Comparison of ENCODE assay signal across 16 mouse cellular contexts in the genomic region with DNA sequence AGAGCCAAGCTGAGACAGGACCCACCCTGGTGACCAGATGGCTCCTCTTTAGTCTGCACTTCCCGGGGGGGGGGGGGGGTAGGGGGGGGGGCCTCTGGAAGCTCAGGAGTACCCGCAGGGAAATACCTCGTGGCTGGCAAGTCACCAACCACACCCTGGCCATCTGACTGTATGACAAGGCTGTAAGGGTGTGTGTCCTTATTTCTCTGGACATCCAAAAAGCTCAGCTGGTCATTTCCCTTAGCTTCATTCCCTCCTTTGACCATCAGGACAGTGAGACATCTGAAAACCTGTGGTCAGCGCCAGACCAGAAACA.
A peak's percentile ranks its signal among the peaks of the same experiment; 100 is the strongest.
DNase-seq lines count a peak whose midpoint lies in the region; ATAC-seq and TF ChIP-seq lines count a peak whose summit lies in the region.
"Had no signal": no experiment of that assay in that cellular context is flagged by ENCODE, and none has a peak within 500 bp of the region (broad histone marks: within the 10 kb centered on the region; RNA-seq: fewer than 3 reads in every experiment).

No protein-coding gene starts in this region.

- H3K27ac ChIP-seq in lung, embryonic 15.5 days = 0 out of 2 replicates have a peak overlapping the region, but pooled peaks have one; percentile 18
- peak overlapping the region; percentile 59 for H3K27ac ChIP-seq in limb, embryonic 14.5 days (replicated peaks; ENCODE audit: low read depth, low read length)
- H3K27ac ChIP-seq: forebrain, embryonic 13.5 days; heart, embryonic 15.5 days had no signal

- no peak overlapping the region for H3K4me2 ChIP-seq in lung, embryonic 15.5 days
- H3K4me2 ChIP-seq in limb, embryonic 14.5 days (replicated peaks; ENCODE audit: low read depth, low read length, severe bottlenecking) = no peak overlapping the region
- H3K4me2 ChIP-seq: forebrain, embryonic 13.5 days; heart, embryonic 15.5 days; midbrain, embryonic 11.5 days had no signal

- H3K36me3 ChIP-seq in lung, embryonic 15.5 days = no peaks in the 10 kb centered on the region
- no peaks in the 10 kb centered on the region for H3K36me3 ChIP-seq in limb, embryonic 14.5 days (ENCODE audit: control insufficient read depth, insufficient read depth, low read length)
- H3K36me3 ChIP-seq: heart, embryonic 15.5 days had no signal

- peaks cover 8% of the 10 kb centered on the region; the same call in 1 of the 2 replicates for H3K4me1 ChIP-seq in lung, embryonic 15.5 days
- peaks cover 22% of the 10 kb centered on the region for H3K4me1 ChIP-seq in limb, embryonic 14.5 days (ENCODE audit: control insufficient read depth, insufficient read depth, low read length)

- no peak overlapping the region for H3K9ac ChIP-seq in lung, embryonic 15.5 days
- H3K9ac ChIP-seq in limb, embryonic 14.5 days (ENCODE audit: low read depth, low read length, severe bottlenecking) = no peak overlapping the region
- H3K9ac ChIP-seq: forebrain, embryonic 13.5 days; heart, embryonic 15.5 days had no signal

- 48% methylated on average over 4 of the region's 4 CpGs for WGBS in lung, embryonic 15.5 days
- 29% methylated on average over 4 of the region's 4 CpGs for WGBS in limb, embryonic 14.5 days

- no peak for ATAC-seq in lung, embryonic 15.5 days (ENCODE audit: borderline replicate concordance, extremely low read depth, low FRiP score, low TSS enrichment)
- ATAC-seq in limb, embryonic 14.5 days (ENCODE audit: low FRiP score, low read depth) = no peak
- ATAC-seq: forebrain, embryonic 13.5 days had no signal

- no peak overlapping the region for H3K4me3 ChIP-seq in lung, embryonic 15.5 days
- H3K4me3 ChIP-seq in limb, embryonic 14.5 days (replicated peaks; ENCODE audit: low read length) = no peak overlapping the region
- H3K4me3 ChIP-seq: forebrain, embryonic 13.5 days; heart, embryonic 15.5 days had no signal

- TF ChIP-seq POLR2A in limb, embryonic 14.5 days (IDR thresholded peaks at IDR 0.05; ENCODE audit: borderline replicate concordance, extremely low read depth, insufficient read depth, insufficient read length) = no peak

- H3K27me3 ChIP-seq in lung, embryonic 15.5 days = no peaks in the 10 kb centered on the region
- H3K27me3 ChIP-seq in limb, embryonic 14.5 days (ENCODE audit: control insufficient read depth, insufficient read depth, low read length) = no peaks in the 10 kb centered on the region
- H3K27me3 ChIP-seq: forebrain, embryonic 13.5 days; heart, embryonic 15.5 days had no signal

- H3K9me3 ChIP-seq in lung, embryonic 15.5 days = no peaks in the 10 kb centered on the region
- H3K9me3 ChIP-seq in limb, embryonic 14.5 days (ENCODE audit: control insufficient read depth, low read length) = no peaks in the 10 kb centered on the region
- H3K9me3 ChIP-seq: forebrain, embryonic 13.5 days; heart, embryonic 15.5 days had no signal

- DNase-seq in heart, adult 11 months = peak; percentile 82
- no peak for DNase-seq in heart, adult 18-20 months
- no peak for DNase-seq in lung, postnatal 14 days
- peak; percentile 88 to 93 for DNase-seq in cerebellum, postnatal 10 days
- DNase-seq in limb, embryonic 14.5 days (ENCODE audit: low spot score) = no peak
- DNase-seq in natural killer cell, adult 2 months (ENCODE audit: low spot score in 2 of 2) = no peak
- DNase-seq in adrenal gland, postnatal 14 days = no peak
- DNase-seq: adrenal gland, adult 2 months; gastrocnemius, postnatal 25 days; layer of hippocampus, postnatal 36 days; lung, postnatal 4 days; retina, postnatal 1 day had no signal

Comparison
In these comparisons a context has a peak if more than half of its experiments do, and no peak if none do; other contexts are left out.
1. DNase-seq: peak in heart, adult 11 months (single experiment) and cerebellum, postnatal 10 days (2 of 2); none in heart, adult 18-20 months (0 of 2), lung, postnatal 14 days (single experiment), limb, embryonic 14.5 days (single experiment), natural killer cell, adult 2 months (0 of 2) and adrenal gland, postnatal 14 days (single experiment).